Mouse (Mus musculus) cerebellum, adult 2 months (tissue): ENCODE results near the gene Chrna5.

ENCODE experiments used
- CTCF ChIP-seq: fragments of 200-500 bp; IDR thresholded peaks from 2 replicates; pipeline ENCODE4 v1.5.1; 2011; ENCODE audit warnings: low read depth, mild to moderate bottlenecking, control low read depth, low read length, moderate library complexity, borderline replicate concordance; ENCODE audit not compliant: insufficient read depth
- POLR2A ChIP-seq: fragments of 200-500 bp; IDR thresholded peaks from 2 replicates; pipeline ENCODE4 v1.6.1; 2011; ENCODE audit warnings: low read length, control low read depth, borderline replicate concordance; ENCODE audit not compliant: insufficient read depth

DNA sequence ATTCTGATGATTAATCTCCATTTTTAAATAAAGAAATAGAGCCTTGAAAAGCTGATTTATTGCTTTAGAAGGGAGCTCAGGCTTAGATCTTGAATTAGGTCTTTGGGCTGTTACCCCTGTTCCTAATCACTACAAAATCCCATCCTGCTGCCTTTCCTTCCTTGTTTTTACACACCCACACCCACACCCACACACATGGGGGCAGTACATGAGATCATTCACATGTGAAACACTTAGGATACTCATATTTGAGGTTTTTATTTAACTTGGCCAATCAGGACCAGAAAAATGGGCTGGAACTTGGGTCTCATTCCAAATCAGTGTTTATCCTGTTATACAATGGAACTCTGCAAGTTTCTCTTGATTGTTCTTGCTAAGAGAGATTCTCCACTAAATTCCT is 31.2 kb upstream of the Chrna5 start:
- TF ChIP-seq POLR2A, result no peak
- no peak for TF ChIP-seq CTCF
